Mouse (Mus musculus) limb, embryonic 12.5 days (tissue): ENCODE measurements around the gene Il6st. TPM values are rescaled to one million over a fixed set of nuclear protein-coding genes. Genes with fewer than 3 reads are reported as not detected.
"Not testable (repeated sequence)": the region's sequence is repeated elsewhere in the genome, so short reads cannot be mapped to it uniquely, and the experiment has no call there.

Source experiments
- ATAC-seq: fragments of 200-750 bp; cut with Nextera tagmentation; 2 replicates; pipeline ENCODE4 v1.8.0; 2017; ENCODE audit warnings: low read depth, moderate TSS enrichment; ENCODE audit not compliant: insufficient number of reproducible peaks, insufficient read depth, low FRiP score, low TSS enrichment
- H3K27ac ChIP-seq: fragments of 300-500 bp; sonication (generic); 2 replicates; pipeline ENCODE4 v1.5.1; 2016; ENCODE audit warnings: mild to moderate bottlenecking, moderate library complexity
- H3K27me3 ChIP-seq: fragments of 300-500 bp; sonication (generic); 2 replicates; pipeline ENCODE4 v1.6.1; 2016; ENCODE audit warnings: mild to moderate bottlenecking, moderate library complexity
- H3K36me3 ChIP-seq: fragments of 300-500 bp; sonication (generic); 2 replicates; pipeline ENCODE4 v1.6.1; 2016; ENCODE audit warnings: mild to moderate bottlenecking, moderate library complexity
- H3K4me1 ChIP-seq: fragments of 300-500 bp; sonication (generic); replicated peaks from 2 replicates; pipeline ENCODE4 v1.6.1; 2016
- H3K4me2 ChIP-seq: fragments of 300-500 bp; sonication (generic); 2 replicates; pipeline ENCODE4 v1.6.1; 2016; ENCODE audit warnings: mild to moderate bottlenecking, moderate library complexity
- H3K4me3 ChIP-seq: fragments of 300-500 bp; sonication (generic); replicated peaks from 2 replicates; pipeline ENCODE4 v1.5.1; 2016; ENCODE audit warnings: mild to moderate bottlenecking
- H3K9ac ChIP-seq: fragments of 300-500 bp; sonication (generic); replicated peaks from 2 replicates; pipeline ENCODE4 v1.6.1; 2016; ENCODE audit warnings: mild to moderate bottlenecking, moderate library complexity
- H3K9me3 ChIP-seq: fragments of 300-500 bp; sonication (generic); 2 replicates; pipeline ENCODE4 v1.6.1; 2016; ENCODE audit warnings: mild to moderate bottlenecking, moderate library complexity
- WGBS: fragments of 180-500 bp; shearing (Covaris S2); methylation state at CpG from one replicate; pipeline ENCODE4 v1.1.7; 2016; 5-methylcytosine and 5-hydroxymethylcytosine counted together
- polyA plus RNA-seq: library from polyadenylated mRNA; unstranded; fragments of >200 nt; fragmentation: Nextera tagmentation; extraction: Ambion mirVana; gene quantifications from 2 replicates; pipeline ENCODE4 v1.2.1, GENCODE M21; 2016

The Il6st gene
- polyA plus RNA-seq, 1 experiment from 2014 or later = 25.7 TPM

DNA sequence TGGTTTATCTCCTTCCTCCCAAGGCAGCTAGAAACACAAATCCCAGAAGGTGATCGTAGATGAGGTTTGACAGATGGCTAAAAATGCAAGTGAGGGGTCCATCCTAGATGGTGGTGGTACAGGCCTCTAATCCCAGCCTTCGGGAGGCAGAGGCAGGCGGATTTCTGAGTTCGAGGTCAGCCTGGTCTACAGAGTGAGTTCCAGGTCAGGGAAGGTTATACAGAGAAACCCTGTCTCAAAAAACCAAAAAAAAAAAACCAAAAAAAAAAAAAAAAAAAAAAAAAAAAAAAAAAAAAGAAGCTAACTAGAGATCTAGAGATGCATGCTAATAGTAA is 36.8 kb upstream of the Il6st start:
- not testable (repeated sequence) for H3K9ac ChIP-seq, H3K36me3 ChIP-seq, H3K27me3 ChIP-seq, ATAC-seq, H3K9me3 ChIP-seq, H3K4me3 ChIP-seq, H3K4me1 ChIP-seq, H3K27ac ChIP-seq, H3K4me2 ChIP-seq
- WGBS = 87% methylated on average over 4 of the region's 4 CpGs

DNA sequence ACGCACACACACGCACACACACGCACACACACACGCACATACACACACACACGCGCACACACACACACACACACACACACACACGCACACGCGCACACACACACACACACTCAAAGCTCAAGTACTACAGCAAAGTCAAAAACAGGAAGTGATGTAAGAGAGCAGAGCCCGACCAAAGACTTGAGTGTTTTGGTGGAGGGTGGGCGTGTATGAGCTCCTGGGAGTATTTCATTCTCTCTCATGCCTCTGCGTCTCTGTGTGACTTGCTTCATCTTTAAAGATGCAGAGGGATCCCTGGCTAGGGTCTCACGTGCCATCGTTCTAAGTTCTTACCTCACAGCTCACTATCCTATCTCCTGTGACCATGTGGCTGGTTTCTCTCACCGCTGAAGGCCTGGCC is 36.3 kb upstream of the Il6st start:
- no peak for ATAC-seq
- no peak overlapping the region for H3K9ac ChIP-seq
- no peak overlapping the region for H3K27ac ChIP-seq
- H3K9me3 ChIP-seq = no peaks in the 10 kb centered on the region
- WGBS = 93% methylated on average over 14 of the region's 15 CpGs
- H3K36me3 ChIP-seq = no peaks in the 10 kb centered on the region
- H3K27me3 ChIP-seq = no peaks in the 10 kb centered on the region
- H3K4me1 ChIP-seq = peaks cover 6% of the 10 kb centered on the region
- H3K4me2 ChIP-seq = no peak overlapping the region
- no peak overlapping the region for H3K4me3 ChIP-seq

DNA sequence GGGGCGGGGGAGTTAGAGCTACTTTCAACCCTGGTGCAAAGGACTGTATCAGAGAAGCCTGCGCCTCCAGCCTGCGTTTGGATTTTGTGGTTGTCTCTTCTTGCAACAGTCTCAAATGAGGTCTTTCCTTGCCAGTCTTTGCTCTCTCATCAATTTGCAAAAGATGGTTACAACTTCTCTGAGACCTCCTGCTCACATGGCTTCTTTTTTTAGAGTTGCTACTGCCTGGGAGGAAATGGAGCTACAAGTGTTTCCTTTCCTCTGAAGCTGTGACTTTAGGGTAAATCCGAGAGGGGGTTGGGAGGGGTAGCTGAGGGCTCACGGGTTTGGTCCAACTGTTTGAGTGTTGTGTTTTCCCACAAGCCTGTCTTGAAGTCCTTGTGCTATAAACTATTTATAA is 30.6 kb upstream of the Il6st start:
- H3K4me2 ChIP-seq = no peak overlapping the region
- H3K9ac ChIP-seq = no peak overlapping the region
- no peaks in the 10 kb centered on the region for H3K36me3 ChIP-seq
- no peaks in the 10 kb centered on the region for H3K27me3 ChIP-seq
- 54% methylated on average over 5 of the region's 5 CpGs for WGBS
- no peak for ATAC-seq
- peaks cover 14% of the 10 kb centered on the region for H3K4me1 ChIP-seq
- H3K9me3 ChIP-seq = no peaks in the 10 kb centered on the region
- H3K27ac ChIP-seq = 0 out of 2 replicates have a peak overlapping the region, but pooled peaks have one; percentile 36
- H3K4me3 ChIP-seq = no peak overlapping the region

DNA sequence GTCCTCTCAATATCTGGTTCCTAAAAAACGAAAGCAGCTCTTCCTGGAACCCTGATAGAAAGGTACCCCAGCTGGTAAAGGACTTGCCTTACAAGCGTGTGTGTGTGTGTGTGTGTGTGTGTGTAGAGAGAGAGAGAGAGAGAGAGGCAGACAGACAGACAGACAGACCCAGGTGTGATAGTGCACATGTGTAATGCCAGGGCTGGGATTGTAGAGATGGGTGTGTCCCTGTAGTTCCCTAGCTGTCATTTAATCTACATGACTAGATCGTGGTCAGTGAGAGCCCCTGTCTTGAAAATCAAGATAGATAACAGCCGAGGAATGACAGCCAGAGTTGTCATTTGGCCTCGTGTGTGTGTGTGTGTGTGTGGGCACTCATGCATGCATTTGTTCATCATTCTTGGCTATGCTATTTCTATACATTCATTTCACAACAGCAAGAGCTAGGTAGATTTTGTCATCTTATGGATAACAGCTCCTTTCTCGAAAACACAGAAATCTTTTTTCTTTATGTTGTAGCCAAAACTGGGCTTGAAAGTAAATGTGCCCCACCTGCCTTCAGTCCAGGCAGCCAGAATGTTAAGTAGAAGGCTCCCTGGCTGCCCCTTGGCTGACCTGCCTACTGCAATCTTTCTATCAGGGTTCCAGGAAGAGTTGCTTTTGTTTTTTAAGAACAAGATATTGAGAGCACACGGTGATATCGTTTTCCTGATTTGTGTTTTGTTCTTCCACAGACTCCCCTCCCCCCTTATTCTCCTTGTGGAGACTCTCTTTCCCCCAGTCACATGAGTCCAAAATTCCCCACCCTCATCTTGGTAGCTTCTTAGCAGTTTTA is 28.4 kb upstream of the Il6st start:
- WGBS = 78% methylated on average over 8 of the region's 8 CpGs
- no peak overlapping the region for H3K4me2 ChIP-seq
- peaks cover 27% of the 10 kb centered on the region for H3K4me1 ChIP-seq
- H3K27me3 ChIP-seq = no peaks in the 10 kb centered on the region
- ATAC-seq = no peak
- no peak overlapping the region for H3K4me3 ChIP-seq
- no peaks in the 10 kb centered on the region for H3K9me3 ChIP-seq
- H3K36me3 ChIP-seq = no peaks in the 10 kb centered on the region
- H3K27ac ChIP-seq = no peak overlapping the region
- no peak overlapping the region for H3K9ac ChIP-seq

DNA sequence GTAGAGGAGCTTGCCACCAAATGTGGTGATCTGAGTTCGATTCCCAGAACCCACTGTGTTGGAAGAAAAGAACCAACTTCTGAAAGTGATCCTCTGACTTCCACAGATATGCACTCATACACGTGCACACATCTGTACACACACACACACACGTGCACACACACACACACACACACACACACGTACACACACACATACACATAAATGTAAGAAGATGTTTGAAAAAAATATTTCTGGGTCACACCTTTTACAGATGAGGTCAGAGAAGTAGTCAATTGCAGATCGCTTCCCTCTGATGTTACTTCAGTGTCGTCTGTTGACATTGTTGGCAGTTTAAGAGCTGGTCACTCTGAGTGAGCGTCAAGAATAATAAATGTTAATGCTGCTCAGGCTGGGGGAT is 27.6 kb upstream of the Il6st start:
- 79% methylated on average over 7 of the region's 7 CpGs for WGBS
- H3K4me1 ChIP-seq = peaks cover 27% of the 10 kb centered on the region

DNA sequence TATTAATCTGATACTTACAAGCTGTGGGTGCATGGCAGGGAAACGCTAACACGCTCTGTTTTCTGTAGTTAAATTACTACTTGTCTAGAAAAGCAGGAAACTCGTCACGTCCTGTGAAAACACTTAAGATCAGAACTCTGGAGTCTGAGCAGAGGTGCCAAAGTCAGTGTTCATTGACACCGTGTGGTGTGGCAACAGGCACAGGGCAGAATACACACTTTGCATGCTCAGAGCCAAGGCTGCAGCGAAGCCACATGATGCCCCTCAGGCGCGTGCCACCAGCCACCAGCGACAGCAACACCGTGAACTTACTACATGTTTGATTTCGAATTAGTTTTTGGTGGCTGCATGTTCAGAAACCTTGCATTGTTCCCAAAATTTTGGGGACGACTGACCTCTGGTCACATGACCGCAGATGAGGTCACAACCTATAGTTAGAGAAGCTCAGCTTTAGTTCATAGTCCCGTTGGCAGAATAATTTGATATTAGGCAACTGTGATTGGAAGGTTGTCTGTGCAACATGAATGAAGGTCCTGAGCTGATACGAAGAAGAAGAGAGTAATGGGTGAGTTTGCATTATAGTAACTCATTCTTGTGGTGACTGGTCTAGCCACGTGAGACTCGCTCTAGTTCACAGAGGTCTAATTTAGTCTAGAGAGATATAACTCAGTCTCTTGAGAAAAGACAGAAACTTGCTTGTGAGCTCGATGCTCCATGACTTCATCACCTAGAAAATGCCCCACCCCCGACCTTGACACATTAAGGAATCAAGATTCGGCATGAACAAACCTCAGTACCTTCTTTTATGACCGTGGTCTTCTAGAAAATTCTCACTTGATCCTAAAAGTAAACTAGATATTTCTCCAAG is 25.6 kb upstream of the Il6st start:
- no peaks in the 10 kb centered on the region for H3K27me3 ChIP-seq
- no peak overlapping the region for H3K9ac ChIP-seq
- 85% methylated on average over 21 of the region's 21 CpGs for WGBS
- no peak overlapping the region for H3K4me2 ChIP-seq
- ATAC-seq = no peak
- no peak overlapping the region for H3K4me3 ChIP-seq
- H3K27ac ChIP-seq = no peak overlapping the region
- H3K9me3 ChIP-seq = no peaks in the 10 kb centered on the region
- H3K4me1 ChIP-seq = peaks cover 27% of the 10 kb centered on the region
- H3K36me3 ChIP-seq = no peaks in the 10 kb centered on the region

More for the DNA sequence above, 27.6 kb upstream of the Il6st start:
- ATAC-seq = no peak
- Histone ChIP-seq H3K27ac (no peak overlapping the region), H3K4me2 (no peak overlapping the region), H3K36me3 (no peaks in the 10 kb centered on the region), H3K9ac (no peak overlapping the region), H3K4me3 (no peak overlapping the region), H3K27me3 (no peaks in the 10 kb centered on the region), H3K9me3 (no peaks in the 10 kb centered on the region)

DNA sequence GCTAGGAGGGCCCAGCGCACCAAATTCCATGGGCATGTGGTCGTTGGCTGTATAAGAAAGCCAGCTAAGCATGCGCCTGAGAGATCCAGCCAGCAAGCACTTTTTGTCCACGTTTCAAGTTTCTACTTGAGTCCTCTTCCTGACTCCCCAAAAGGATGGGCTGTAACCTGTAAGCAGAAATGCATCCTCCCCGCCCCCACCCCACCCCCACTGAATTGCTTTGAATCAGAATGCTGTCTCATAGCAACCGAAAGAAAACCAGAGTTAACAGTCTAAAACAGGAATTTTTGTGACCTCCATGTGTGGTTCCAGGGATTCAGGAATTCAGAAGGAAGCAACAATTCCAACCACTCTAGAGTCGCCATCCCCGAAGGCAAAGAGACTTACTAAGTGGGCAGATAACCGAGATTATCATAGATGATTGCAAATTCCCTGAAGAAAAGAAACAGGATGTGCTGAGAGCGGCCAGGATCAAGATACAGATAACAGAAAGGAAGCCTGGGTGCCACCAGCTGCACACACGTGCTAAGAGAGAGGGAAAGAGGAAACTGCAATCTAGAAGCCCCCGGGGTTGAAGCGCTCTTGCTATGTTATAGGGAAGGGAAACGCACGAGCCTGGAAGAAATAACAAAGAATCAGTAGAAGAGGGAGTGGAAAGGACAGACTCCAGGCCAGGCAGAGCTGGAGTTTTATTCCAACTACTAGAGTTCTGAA is 24.6 kb upstream of the Il6st start:
- 44% methylated on average over 15 of the region's 15 CpGs for WGBS
- Histone ChIP-seq H3K27ac (peak overlapping the region; percentile 20; the same call in 1 of the 2 replicates), H3K36me3 (no peaks in the 10 kb centered on the region), H3K9ac (no peak overlapping the region), H3K4me1 (peaks cover 23% of the 10 kb centered on the region), H3K9me3 (no peaks in the 10 kb centered on the region), H3K4me2 (peak overlapping the region; percentile 44), H3K4me3 (0 out of 2 replicates have a peak overlapping the region, but pooled peaks have one; percentile 3), H3K27me3 (no peaks in the 10 kb centered on the region)
- no peak for ATAC-seq

DNA sequence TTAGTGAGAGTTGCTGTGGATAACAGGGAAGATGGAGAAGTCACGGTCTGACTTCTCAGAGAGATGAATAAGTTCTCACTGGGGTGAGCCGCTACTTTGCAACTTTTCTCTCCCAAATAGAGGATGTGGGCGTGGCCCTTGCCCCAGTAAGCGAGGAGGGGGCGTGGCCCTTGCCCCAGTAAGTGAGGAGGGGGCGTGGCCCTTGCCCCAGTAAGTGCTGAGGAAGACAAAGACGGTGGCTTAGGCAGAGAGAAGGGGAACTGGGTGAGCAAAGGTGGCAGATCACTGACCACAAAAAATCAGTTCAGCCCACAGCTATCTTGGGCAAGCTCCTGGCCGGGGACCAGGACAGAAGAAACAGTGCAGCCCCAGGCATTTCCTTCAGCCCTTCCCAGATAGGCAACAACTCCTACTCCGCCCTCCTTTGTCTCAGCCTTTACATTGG is 23.9 kb upstream of the Il6st start:
- H3K4me1 ChIP-seq = peaks cover 23% of the 10 kb centered on the region
- 0 out of 2 replicates have a peak overlapping the region, but pooled peaks have one; percentile 3 for H3K4me3 ChIP-seq
- ATAC-seq = no peak
- H3K4me2 ChIP-seq = peak overlapping the region; percentile 44
- H3K9me3 ChIP-seq = no peaks in the 10 kb centered on the region
- H3K36me3 ChIP-seq = no peaks in the 10 kb centered on the region
- no peak overlapping the region for H3K9ac ChIP-seq
- H3K27ac ChIP-seq = no peak overlapping the region
- 19% methylated on average over 9 of the region's 9 CpGs for whole genome bisulfite sequencing
- no peaks in the 10 kb centered on the region for H3K27me3 ChIP-seq

DNA sequence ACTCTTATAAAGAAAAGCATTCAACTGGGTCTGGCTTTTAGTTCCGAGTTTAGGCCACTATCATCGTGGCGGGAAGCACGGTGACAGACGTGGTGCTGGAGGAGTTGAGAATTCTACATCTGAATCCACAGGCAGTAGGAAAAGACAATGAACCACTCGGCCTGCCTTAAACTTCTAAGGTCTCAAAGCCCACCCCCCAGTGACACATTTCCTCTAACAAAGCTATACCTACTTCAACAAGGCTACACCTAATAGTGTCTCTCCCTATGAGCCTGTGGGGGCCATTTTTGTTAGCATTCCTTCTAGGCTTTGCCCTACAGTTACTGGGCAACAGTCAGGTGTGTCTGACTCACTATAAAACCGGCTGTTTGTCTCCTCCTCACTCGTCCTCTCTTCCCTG is 23.2 kb upstream of the Il6st start:
- Histone ChIP-seq H3K4me3 (no peak overlapping the region), H3K4me1 (peaks cover 23% of the 10 kb centered on the region), H3K9me3 (no peaks in the 10 kb centered on the region), H3K9ac (no peak overlapping the region), H3K27ac (no peak overlapping the region), H3K4me2 (no peak overlapping the region), H3K27me3 (no peaks in the 10 kb centered on the region), H3K36me3 (no peaks in the 10 kb centered on the region)
- peak; percentile 26; the same call in 1 of the 2 replicates for ATAC-seq
- 74% methylated on average over 8 of the region's 8 CpGs for WGBS

DNA sequence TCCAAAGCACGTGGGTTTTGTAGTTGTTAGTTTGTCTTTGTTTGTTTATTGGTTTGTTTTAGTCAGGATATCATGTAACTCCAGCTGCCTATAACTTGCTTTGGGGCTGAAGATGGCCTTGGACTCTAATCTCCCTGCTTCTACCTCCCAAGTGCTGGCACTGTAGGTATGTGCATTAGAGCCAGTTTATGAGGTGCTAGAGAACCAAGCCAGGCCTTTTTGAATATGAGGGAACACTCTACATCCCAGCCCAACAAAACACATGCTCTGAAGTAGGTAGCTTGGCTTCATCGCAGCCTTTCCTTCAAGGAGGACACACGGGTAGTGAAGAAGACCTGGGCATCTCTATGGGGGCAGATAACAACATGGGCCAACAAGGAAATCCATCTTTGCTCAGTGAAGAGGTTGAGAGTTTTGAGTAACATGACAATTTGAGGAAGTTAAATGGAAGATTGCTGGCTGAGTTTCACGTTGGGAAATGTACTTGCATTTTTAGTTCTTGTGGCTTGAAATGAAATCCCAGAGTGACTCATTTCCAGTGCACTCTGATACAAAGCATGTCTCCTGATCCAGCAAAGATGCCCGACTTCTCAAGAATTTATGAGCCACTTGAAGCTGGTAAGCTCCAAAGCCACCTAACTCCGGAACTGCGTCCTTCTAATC is 20.9 kb upstream of the Il6st start:
- H3K9me3 ChIP-seq = no peaks in the 10 kb centered on the region
- H3K36me3 ChIP-seq = no peaks in the 10 kb centered on the region
- no peak overlapping the region for H3K4me3 ChIP-seq
- H3K4me1 ChIP-seq = peaks cover 23% of the 10 kb centered on the region
- no peaks in the 10 kb centered on the region for H3K27me3 ChIP-seq
- ATAC-seq = no peak; the same call in 1 of the 2 replicates
- 67% methylated on average over 7 of the region's 7 CpGs for WGBS
- no peak overlapping the region for H3K4me2 ChIP-seq
- H3K9ac ChIP-seq = no peak overlapping the region
- peak overlapping the region; percentile 54; the same call in 1 of the 2 replicates for H3K27ac ChIP-seq
